Mouse (Mus musculus): ENCODE measurements at regions not wholly inside any gene's neighbourhood (a gene's known extent, or its start where the extent isn't known, plus 50 kb on each side); places are given as distances from the start of the nearest gene placed in this dataset.

DNA sequence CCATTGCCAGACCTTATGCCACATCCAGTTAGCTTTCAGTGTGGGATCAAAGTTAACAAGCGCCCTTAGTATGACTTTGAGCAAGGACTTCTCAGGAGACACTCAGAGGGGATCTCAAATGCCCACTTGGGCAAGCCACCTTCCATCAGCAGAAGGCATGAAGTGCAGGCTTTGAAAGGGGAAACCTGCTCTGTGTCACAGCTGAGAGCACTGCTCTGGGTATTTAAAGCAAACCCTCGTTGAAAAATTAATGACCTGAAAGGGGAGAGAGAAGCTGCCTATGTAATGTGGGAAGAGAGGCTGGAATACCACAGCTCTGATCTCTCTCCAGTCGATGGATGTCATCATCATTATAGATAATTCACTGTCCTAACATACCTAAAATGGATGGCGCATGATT is 165.1 kb upstream of the Pappa start:
- ATAC-seq (replicated peaks in 1 of 2; ENCODE audit: insufficient read depth in 1 of 2, low FRiP score in 2 of 2, low TSS enrichment in 1 of 2, low read depth in 1 of 2, poor library complexity in 2 of 2, severe bottlenecking in 2 of 2), result no peak

DNA sequence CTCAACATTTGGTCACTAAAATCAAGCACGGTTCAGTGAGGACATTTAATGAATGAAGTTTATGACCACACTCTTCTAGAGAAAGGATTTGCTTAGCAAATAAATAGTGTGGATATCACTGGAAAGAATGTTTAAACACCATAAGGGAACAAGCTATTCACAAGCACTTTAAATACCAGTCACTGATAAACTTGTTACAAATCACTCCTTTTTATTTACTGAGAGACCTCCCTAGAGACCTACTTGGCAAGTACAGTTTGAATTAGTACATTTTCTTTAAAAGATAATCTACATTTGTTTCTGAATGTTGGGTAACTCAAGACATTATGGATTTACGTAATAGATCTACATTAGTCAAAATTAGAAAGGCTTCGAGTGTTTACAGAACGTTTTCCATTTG is 162.2 kb upstream of the Pappa start:
- ATAC-seq (replicated peaks in 1 of 2; ENCODE audit: insufficient read depth in 1 of 2, low FRiP score in 2 of 2, low TSS enrichment in 1 of 2, low read depth in 1 of 2, poor library complexity in 2 of 2, severe bottlenecking in 2 of 2), result no peak

Data from hematopoietic stem cell, adult 5-6 weeks (primary cell).